Mouse (Mus musculus) olfactory bulb, adult 2 months (tissue): Measurements from ENCODE around the gene Gm4846. TPM values are rescaled to one million over a fixed set of nuclear protein-coding genes. Genes with fewer than 3 reads are reported as not detected.
"Not testable (repeated sequence)": the region's sequence is repeated elsewhere in the genome, so short reads cannot be mapped to it uniquely, and the experiment has no call there.

ENCODE experiments used
- H3K27ac ChIP-seq: fragments of 200-500 bp; 2 replicates; pipeline ENCODE4 v1.5.1; 2012; ENCODE audit warnings: low read depth, low read length; ENCODE audit not compliant: insufficient read depth
- H3K4me1 ChIP-seq: fragments of 200-500 bp; 2 replicates; pipeline ENCODE4 v1.6.1; 2012; ENCODE audit warnings: low read length; ENCODE audit not compliant: control insufficient read depth, insufficient read depth
- H3K4me3 ChIP-seq: fragments of 200-500 bp; 2 replicates; pipeline ENCODE4 v1.5.1; 2012; ENCODE audit warnings: mild to moderate bottlenecking, low read depth, low read length, moderate library complexity; ENCODE audit not compliant: insufficient read depth
- CTCF ChIP-seq: fragments of 200-500 bp; IDR thresholded peaks from 2 replicates; pipeline ENCODE4 v1.5.1; 2012; ENCODE audit warnings: low read depth, mild to moderate bottlenecking, low read length, moderate library complexity; ENCODE audit not compliant: insufficient read depth
- POLR2A ChIP-seq: fragments of 200-500 bp; IDR thresholded peaks from 2 replicates; pipeline ENCODE4 v1.6.1; 2012; ENCODE audit warnings: mild to moderate bottlenecking, low read depth, low read length, moderate library complexity; ENCODE audit not compliant: insufficient read depth
- WGBS: fragments of 180-500 bp; shearing (Covaris S2); methylation state at CpG from one replicate; pipeline ENCODE4 v1.1.7; 2018; 5-methylcytosine and 5-hydroxymethylcytosine counted together
- polyA plus RNA-seq: library from polyadenylated mRNA; stranded (reverse); fragments of >200 nt; gene quantifications from 2 replicates; pipeline ENCODE4 v1.2.4, GENCODE M21; 2012; ENCODE audit warnings: low replicate concordance; ENCODE audit not compliant: missing spikeins, insufficient read depth, insufficient read length

Gene Gm4846
- not detected in 2 replicates for polyA plus RNA-seq

GRCm38 (mm10) chr1:166497488-166497887 lies at the start of gene Gm4846:
Gene Gm4846 (minus strand): TSS chr1:166497588.
- not testable (repeated sequence) for H3K4me3 ChIP-seq, H3K27ac ChIP-seq, H3K4me1 ChIP-seq
- WGBS: 59% methylated on average over 1 of the region's 1 CpGs

GRCm38 (mm10) chr1:166531521-166531920 lies 34.1 kb upstream of the Gm4846 start:
- not testable (repeated sequence) for H3K4me3 ChIP-seq, H3K4me1 ChIP-seq, H3K27ac ChIP-seq
- 78% methylated on average over 2 of the region's 2 CpGs for WGBS

- 87% methylated on average over 2 of the region's 2 CpGs for WGBS
- not testable (repeated sequence) for H3K27ac ChIP-seq, H3K4me1 ChIP-seq, H3K4me3 ChIP-seq
These were observed 27.3 kb upstream of the Gm4846 start for GRCm38 (mm10) chr1:166524709-166525108.

GRCm38 (mm10) chr1:166519626-166520025 lies 22.2 kb upstream of the Gm4846 start:
- not testable (repeated sequence) for H3K4me3 ChIP-seq, H3K27ac ChIP-seq, H3K4me1 ChIP-seq
- WGBS: 96% methylated on average over 6 of the region's 6 CpGs

GRCm38 (mm10) chr1:166516556-166516955 lies 19.2 kb upstream of the Gm4846 start:
- WGBS: 95% methylated on average over 1 of the region's 1 CpGs
- H3K4me1 ChIP-seq: no peaks in the 10 kb centered on the region
- H3K4me3 ChIP-seq: no peak overlapping the region
- no peak overlapping the region for H3K27ac ChIP-seq
- no peak for TF ChIP-seq CTCF

- 97% methylated on average over 2 of the region's 2 CpGs for WGBS
- not testable (repeated sequence) for H3K4me1 ChIP-seq, H3K4me3 ChIP-seq, H3K27ac ChIP-seq
These were observed 6.8 kb upstream of the Gm4846 start for GRCm38 (mm10) chr1:166504206-166504605.

- Histone ChIP-seq H3K27ac (no peak overlapping the region), H3K4me1 (no peaks in the 10 kb centered on the region), H3K4me3 (no peak overlapping the region)
- 92% methylated on average over 2 of the region's 2 CpGs for WGBS
- no peak for TF ChIP-seq CTCF
- TF ChIP-seq POLR2A: no peak
These were observed 17.9 kb downstream of the Gm4846 start for GRCm38 (mm10) chr1:166479503-166479902.

- 91% methylated on average over 3 of the region's 3 CpGs for WGBS
- Histone ChIP-seq H3K4me1 (peaks cover 7% of the 10 kb centered on the region), H3K4me3 (no peak overlapping the region), H3K27ac (no peak overlapping the region)
- TF ChIP-seq CTCF: no peak
- no peak for TF ChIP-seq POLR2A
These were observed 30.2 kb downstream of the Gm4846 start for GRCm38 (mm10) chr1:166467172-166467571.

- 88% methylated on average over 4 of the region's 4 CpGs for WGBS
- TF ChIP-seq CTCF (no peak), POLR2A (no peak)
- Histone ChIP-seq H3K4me1 (peaks cover 7% of the 10 kb centered on the region), H3K27ac (no peak overlapping the region), H3K4me3 (no peak overlapping the region)
These were observed 34.8 kb downstream of the Gm4846 start for GRCm38 (mm10) chr1:166462544-166462943.

GRCm38 (mm10) chr1:166441992-166442391 lies 55.4 kb downstream of the Gm4846 start:
- Histone ChIP-seq H3K4me1 (no peaks in the 10 kb centered on the region), H3K4me3 (no peak overlapping the region), H3K27ac (no peak overlapping the region)
- TF ChIP-seq CTCF: no peak
- no peak for TF ChIP-seq POLR2A
- WGBS: 92% methylated on average over 3 of the region's 3 CpGs

GRCm38 (mm10) chr1:166439426-166439825 lies 58.0 kb downstream of the Gm4846 start:
- no peak overlapping the region for H3K4me3 ChIP-seq
- no peaks in the 10 kb centered on the region for H3K4me1 ChIP-seq
- WGBS: 77% methylated on average over 6 of the region's 6 CpGs
- H3K27ac ChIP-seq: no peak overlapping the region
- no peak for TF ChIP-seq POLR2A
- TF ChIP-seq CTCF: no peak

Other genes starting within 250 kb of the Gm4846 start
- gene Ildr2, start 243.4 kb downstream of the Gm4846 start, polyA plus RNA-seq: 36.7 and 55.3 TPM in 2 replicates
- not detected in 2 replicates for gene Tada1, start 118.5 kb downstream of the Gm4846 start, polyA plus RNA-seq
- gene Pogk, start 87.7 kb downstream of the Gm4846 start, polyA plus RNA-seq: 198 TPM in 1 of 2 replicates, not detected in the other
- gene Gm4847, start 150.1 kb upstream of the Gm4846 start, polyA plus RNA-seq: not detected in 2 replicates
- not detected in 2 replicates for gene Fmo9, start 184.3 kb upstream of the Gm4846 start, polyA plus RNA-seq